Mouse (Mus musculus) left cerebral cortex, postnatal 36 days (tissue): ENCODE measurements around the gene Rpl23. TPM values are rescaled to one million over a fixed set of nuclear protein-coding genes. Genes with fewer than 3 reads are reported as not detected.

Experiments
- DNase-seq, 2 experiments: peaks; one replicate each; pipeline ENCODE4 v3.0.0; 2021 to 2022; ENCODE audit warnings: low spot score in 2 of 2, mixed read lengths in 1 of 2
- intact Hi-C: fragments of 180-260 bp; cut with DNase I; formaldehyde crosslinking; loops from one replicate; pipeline ENCODE4 v1.15.1; 2025
- total RNA-seq, 2 experiments: library from RNA; stranded (reverse); gene quantifications; 2 replicates each; pipeline ENCODE4 v1.2.3; 2021

The Rpl23 gene
- total RNA-seq, 2 experiments from 2014 or later, result 330 to 339 TPM

GRCm38 (mm10) chr11:97776497-97777128, 5.6 kb downstream of the Rpl23 start:
- intact Hi-C loops, result no loop called here
- DNase-seq, result no peak

GRCm38 (mm10) chr11:97775808-97776496, 6.3 kb downstream of the Rpl23 start, which contains the start of gene 1700001P01Rik:
Gene 1700001P01Rik, minus strand, starts transcription at chr11:97775918.
- no peak for DNase-seq
- intact Hi-C loops, result no loop called here

- no peak for DNase-seq
- intact Hi-C loops, result no loop called here
Measured at GRCm38 (mm10) chr11:97775186-97775585, 7.1 kb downstream of the Rpl23 start.

GRCm38 (mm10) chr11:97771410-97771809, 10.8 kb downstream of the Rpl23 start:
- intact Hi-C loops, result no loop called here

GRCm38 (mm10) chr11:97769704-97770103, 12.5 kb downstream of the Rpl23 start:
- intact Hi-C loops, result no loop called here
- no peak for DNase-seq

More at GRCm38 (mm10) chr11:97771410-97771809, 10.8 kb downstream of the Rpl23 start:
- DNase-seq, result no peak

GRCm38 (mm10) chr11:97766154-97766881, 15.9 kb downstream of the Rpl23 start, which contains the start of gene Cwc25:
Gene Cwc25, minus strand, starts transcription at chr11:97766556.
- intact Hi-C loops, result loop anchor here (1.0 kb wide), 1 partner anchor 16 kb away; the partner anchor contains the start of gene Rpl23
- peak; percentile 96 to 97 for DNase-seq

GRCm38 (mm10) chr11:97761638-97762037, 20.6 kb downstream of the Rpl23 start:
- no peak for DNase-seq
- intact Hi-C loops, result no loop called here

GRCm38 (mm10) chr11:97758942-97759341, 23.3 kb downstream of the Rpl23 start:
- intact Hi-C loops, result no loop called here
- no peak for DNase-seq

GRCm38 (mm10) chr11:97758125-97758524, 24.1 kb downstream of the Rpl23 start:
- DNase-seq, result no peak
- intact Hi-C loops, result no loop called here

GRCm38 (mm10) chr11:97753277-97753676, 29.0 kb downstream of the Rpl23 start:
- intact Hi-C loops, result no loop called here
- DNase-seq, result peak; percentile 60 to 68

GRCm38 (mm10) chr11:97748496-97748895, 33.7 kb downstream of the Rpl23 start:
- intact Hi-C loops, result no loop called here
- no peak for DNase-seq

GRCm38 (mm10) chr11:97747773-97748172, 34.5 kb downstream of the Rpl23 start:
- intact Hi-C loops, result no loop called here
- DNase-seq, result no peak

GRCm38 (mm10) chr11:97745331-97745721, 36.9 kb downstream of the Rpl23 start:
- intact Hi-C loops, result no loop called here
- DNase-seq, result no peak

- intact Hi-C loops, result loop anchor here (5.0 kb wide), 1 partner anchor 43 kb away; the partner anchor contains the start of genes Pcgf2 and Psmb3
- DNase-seq, result peak; percentile 97 to 98
Measured at GRCm38 (mm10) chr11:97744718-97745330, 37.4 kb downstream of the Rpl23 start.

GRCm38 (mm10) chr11:97744063-97744717, 38.0 kb downstream of the Rpl23 start, which contains the start of gene Pip4k2b:
Gene Pip4k2b, minus strand, starts transcription at chr11:97744704.
- intact Hi-C loops, result loop anchor here (5.0 kb wide), 1 partner anchor 42 kb away; the partner anchor contains the start of genes Pcgf2 and Psmb3

GRCm38 (mm10) chr11:97743423-97743822, 38.8 kb downstream of the Rpl23 start:
- intact Hi-C loops, result loop anchor here (5.0 kb wide), 1 partner anchor 41 kb away; the partner anchor contains the start of genes Pcgf2 and Psmb3
- DNase-seq, result no peak

More at GRCm38 (mm10) chr11:97744063-97744717, 38.0 kb downstream of the Rpl23 start, which contains the start of gene Pip4k2b:
- peak in 1 of 2 experiments; percentile 69 for DNase-seq

- intact Hi-C loops, result loop anchor here (5.0 kb wide), 1 partner anchor 40 kb away; the partner anchor contains the start of genes Pcgf2 and Psmb3
- no peak for DNase-seq
Measured at GRCm38 (mm10) chr11:97742591-97742990, 39.6 kb downstream of the Rpl23 start.

- DNase-seq, result no peak
- intact Hi-C loops, result loop anchor here (5.0 kb wide), 1 partner anchor 40 kb away; the partner anchor contains the start of genes Pcgf2 and Psmb3
Measured at GRCm38 (mm10) chr11:97742157-97742556, 40.1 kb downstream of the Rpl23 start.

- DNase-seq, result peak in 1 of 2 experiments; percentile 34
- intact Hi-C loops, result loop anchor here (5.0 kb wide), 1 partner anchor 38 kb away; the partner anchor contains the start of genes Pcgf2 and Psmb3
Measured at GRCm38 (mm10) chr11:97740190-97740589, 42.0 kb downstream of the Rpl23 start.
